Mouse (Mus musculus) activated CD4-positive, CD25-positive, alpha-beta regulatory T cell, adult 4 months (primary cell): ENCODE measurements around the gene Dnajb5. TPM values are rescaled to one million over a fixed set of nuclear protein-coding genes. Genes with fewer than 3 reads are reported as not detected.

Experiments used
- ATAC-seq: one replicate; pipeline ENCODE4 v1.8.0; 2017
- polyA plus RNA-seq, 2 experiments: library from polyadenylated mRNA; unstranded; fragments of 100-300 nt; shearing (Covaris generic); gene quantifications; one replicate each; pipeline ENCODE4 v1.2.1; 2017

Gene Dnajb5
- 1 to 10 TPM; 6.0 to 7.2 TPM for polyA plus RNA-seq

- ATAC-seq, result peak; percentile 94
Measured at GRCm38 (mm10) chr4:42949676-42950051, at the start of gene Dnajb5. TSS of gene Dnajb5 (plus strand) at chr4:42949814.

GRCm38 (mm10) chr4:42900878-42901277 lies 48.7 kb upstream of the Dnajb5 start:
- no peak for ATAC-seq

GRCm38 (mm10) chr4:42902174-42902573 lies 47.4 kb upstream of the Dnajb5 start:
- ATAC-seq, result no peak

- no peak for ATAC-seq
Measured at GRCm38 (mm10) chr4:42902730-42903129, 46.9 kb upstream of the Dnajb5 start.

GRCm38 (mm10) chr4:42903942-42904341 lies 45.7 kb upstream of the Dnajb5 start:
- no peak for ATAC-seq

- no peak for ATAC-seq
Measured at GRCm38 (mm10) chr4:42904523-42904922, 45.1 kb upstream of the Dnajb5 start.

- no peak for ATAC-seq
Measured at GRCm38 (mm10) chr4:42904966-42905365, 44.6 kb upstream of the Dnajb5 start.

GRCm38 (mm10) chr4:42913391-42913790 lies 36.2 kb upstream of the Dnajb5 start:
- ATAC-seq, result no peak

- ATAC-seq, result no peak
Measured at GRCm38 (mm10) chr4:42915311-42915710, 34.3 kb upstream of the Dnajb5 start.

- no peak for ATAC-seq
Measured at GRCm38 (mm10) chr4:42915966-42916365, 33.6 kb upstream of the Dnajb5 start.

- ATAC-seq, result no peak
Measured at GRCm38 (mm10) chr4:42916617-42917401, 32.8 kb upstream of the Dnajb5 start, which contains the start of gene Phf24. TSS of gene Phf24 (plus strand) at chr4:42916660.

- ATAC-seq, result no peak
Measured at GRCm38 (mm10) chr4:42917402-42917774, 32.2 kb upstream of the Dnajb5 start.

GRCm38 (mm10) chr4:42920726-42921125 lies 28.9 kb upstream of the Dnajb5 start:
- ATAC-seq, result no peak

GRCm38 (mm10) chr4:42921536-42921935 lies 28.1 kb upstream of the Dnajb5 start:
- ATAC-seq, result no peak

GRCm38 (mm10) chr4:42922056-42922455 lies 27.6 kb upstream of the Dnajb5 start:
- no peak for ATAC-seq

- ATAC-seq, result no peak
Measured at GRCm38 (mm10) chr4:42922461-42922860, 27.2 kb upstream of the Dnajb5 start.

- ATAC-seq, result no peak
Measured at GRCm38 (mm10) chr4:42924095-42924710, 25.4 kb upstream of the Dnajb5 start.

- no peak for ATAC-seq
Measured at GRCm38 (mm10) chr4:42928209-42928608, 21.4 kb upstream of the Dnajb5 start.

GRCm38 (mm10) chr4:42928952-42929351 lies 20.7 kb upstream of the Dnajb5 start:
- no peak for ATAC-seq

- no peak for ATAC-seq
Measured at GRCm38 (mm10) chr4:42932229-42932969, 17.2 kb upstream of the Dnajb5 start.

GRCm38 (mm10) chr4:42933630-42934029 lies 16.0 kb upstream of the Dnajb5 start:
- no peak for ATAC-seq

GRCm38 (mm10) chr4:42941396-42941795 lies 8.2 kb upstream of the Dnajb5 start:
- ATAC-seq, result no peak

- no peak for ATAC-seq
Measured at GRCm38 (mm10) chr4:42943341-42943740, 6.3 kb upstream of the Dnajb5 start.

- no peak for ATAC-seq
Measured at GRCm38 (mm10) chr4:42944185-42944584, 5.4 kb upstream of the Dnajb5 start.
